Mouse (Mus musculus) intestine, embryonic 14.5 days (tissue): ENCODE results near the gene Bex1. TPM values are rescaled to one million over a fixed set of nuclear protein-coding genes. Genes with fewer than 3 reads are reported as not detected.
A peak's percentile ranks its signal among the peaks of the same experiment; 100 is the strongest.

Source experiments
- ATAC-seq: fragments of 200-750 bp; cut with Nextera tagmentation; replicated peaks from 2 replicates; pipeline ENCODE4 v1.8.0; 2017; ENCODE audit warnings: low read depth, moderate number of reproducible peaks, moderate TSS enrichment, moderate library complexity; ENCODE audit not compliant: low FRiP score, low TSS enrichment
- DNase-seq: peaks from one replicate; pipeline ENCODE4 v3.0.0-alpha.2; 2018; ENCODE audit warnings: low spot score
- H3K27ac ChIP-seq: fragments of 300-500 bp; sonication (generic); 2 replicates; pipeline ENCODE4 v1.5.1; 2014; ENCODE audit warnings: low read depth, mild to moderate bottlenecking, control low read depth
- H3K27me3 ChIP-seq: fragments of 300-500 bp; sonication (generic); replicated peaks from 2 replicates; pipeline ENCODE4 v1.6.1; 2014; ENCODE audit warnings: low read length, control low read depth; ENCODE audit not compliant: control insufficient read depth, insufficient read depth
- H3K36me3 ChIP-seq: fragments of 300-500 bp; sonication (generic); 2 replicates; pipeline ENCODE4 v1.6.1; 2014; ENCODE audit warnings: low read length, control low read depth; ENCODE audit not compliant: control insufficient read depth, insufficient read depth
- H3K4me1 ChIP-seq: fragments of 300-500 bp; sonication (generic); replicated peaks from 2 replicates; pipeline ENCODE4 v1.6.1; 2014; ENCODE audit warnings: low read length, control low read depth, mixed read lengths; ENCODE audit not compliant: control insufficient read depth, insufficient read depth
- H3K4me2 ChIP-seq: fragments of 300-500 bp; sonication (generic); 2 replicates; pipeline ENCODE4 v1.6.1; 2014; ENCODE audit warnings: low read length
- H3K4me3 ChIP-seq: fragments of 300-500 bp; sonication (generic); 2 replicates; pipeline ENCODE4 v1.5.1; 2014; ENCODE audit warnings: low read depth, low read length, control low read depth, mixed read lengths
- H3K9ac ChIP-seq: fragments of 300-500 bp; sonication (generic); 2 replicates; pipeline ENCODE4 v1.6.1; 2014; ENCODE audit warnings: mild to moderate bottlenecking, low read length
- H3K9me3 ChIP-seq: fragments of 300-500 bp; sonication (generic); 2 replicates; pipeline ENCODE4 v1.6.1; 2016; ENCODE audit warnings: low read length, control low read depth; ENCODE audit not compliant: control insufficient read depth
- WGBS: fragments of 180-500 bp; shearing (Covaris S2); extraction: QIAGEN DNeasy Blood & Tissue Kit; methylation state at CpG from one replicate; pipeline ENCODE4 v1.1.7; 2014; 5-methylcytosine and 5-hydroxymethylcytosine counted together
- polyA plus RNA-seq: library from polyadenylated mRNA; unstranded; fragments of >200 nt; fragmentation: Nextera tagmentation; extraction: Ambion mirVana; gene quantifications from 2 replicates; pipeline ENCODE4 v1.2.1, GENCODE M21; 2014

Gene Bex1
- polyA plus RNA-seq, 1 experiment from 2014 or later, result 206 TPM

DNA sequence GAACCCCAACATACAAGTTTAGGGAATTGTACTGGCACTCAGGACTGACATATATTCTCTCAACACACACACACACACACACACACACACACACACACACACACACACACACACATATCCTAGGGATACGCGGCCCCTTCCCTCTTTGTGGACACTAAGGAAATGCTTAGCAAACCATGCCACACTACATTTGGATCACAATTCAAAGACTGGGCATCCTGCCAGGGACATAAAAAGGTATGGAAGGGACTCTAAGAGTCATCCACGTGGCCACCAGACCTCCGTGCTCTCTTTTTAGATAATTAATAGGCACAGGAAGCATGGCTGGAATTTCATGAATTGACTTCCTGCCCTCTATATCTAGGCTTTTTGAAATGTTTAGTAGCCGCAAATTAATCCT, 12.5 kb upstream of the Bex1 start:
- H3K27ac ChIP-seq, result no peak overlapping the region
- no peaks in the 10 kb centered on the region for H3K4me1 ChIP-seq
- no peak overlapping the region for H3K4me2 ChIP-seq
- H3K27me3 ChIP-seq, result 0 out of 2 replicates have a peak, but pooled peaks cover 3% of the 10 kb centered on the region
- 37% methylated on average over 5 of the region's 5 CpGs for WGBS
- no peaks in the 10 kb centered on the region for H3K9me3 ChIP-seq
- no peaks in the 10 kb centered on the region for H3K36me3 ChIP-seq
- ATAC-seq (no peak), DNase-seq (no peak)
- H3K4me3 ChIP-seq, result no peak overlapping the region
- H3K9ac ChIP-seq, result no peak overlapping the region

DNA sequence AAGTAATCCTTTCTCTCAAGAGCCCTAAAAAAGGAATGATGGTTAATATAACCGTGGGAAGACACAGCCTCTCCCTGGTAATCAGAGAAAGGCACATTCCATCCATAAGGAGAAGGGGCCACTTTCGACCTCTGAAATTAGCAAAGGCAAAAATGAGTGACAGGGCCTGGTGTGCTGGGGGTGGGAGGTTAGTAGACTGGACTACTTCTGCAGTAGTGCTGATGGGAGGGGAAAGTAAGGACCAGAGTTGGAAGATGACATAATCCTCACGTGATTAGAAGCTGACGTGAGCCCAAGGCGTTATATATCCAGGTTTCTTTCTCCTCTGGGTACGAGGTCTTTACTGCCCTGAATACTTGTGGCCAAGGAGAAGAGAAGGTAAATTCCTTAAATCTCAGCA, 8.4 kb upstream of the Bex1 start:
- WGBS, result 62% methylated on average over 6 of the region's 6 CpGs
- Histone ChIP-seq H3K27ac (no peak overlapping the region), H3K9me3 (no peaks in the 10 kb centered on the region), H3K36me3 (no peaks in the 10 kb centered on the region), H3K4me2 (no peak overlapping the region), H3K9ac (no peak overlapping the region), H3K4me1 (no peaks in the 10 kb centered on the region), H3K27me3 (0 out of 2 replicates have a peak, but pooled peaks cover 3% of the 10 kb centered on the region), H3K4me3 (no peak overlapping the region)
- DNase-seq (no peak), ATAC-seq (no peak)

DNA sequence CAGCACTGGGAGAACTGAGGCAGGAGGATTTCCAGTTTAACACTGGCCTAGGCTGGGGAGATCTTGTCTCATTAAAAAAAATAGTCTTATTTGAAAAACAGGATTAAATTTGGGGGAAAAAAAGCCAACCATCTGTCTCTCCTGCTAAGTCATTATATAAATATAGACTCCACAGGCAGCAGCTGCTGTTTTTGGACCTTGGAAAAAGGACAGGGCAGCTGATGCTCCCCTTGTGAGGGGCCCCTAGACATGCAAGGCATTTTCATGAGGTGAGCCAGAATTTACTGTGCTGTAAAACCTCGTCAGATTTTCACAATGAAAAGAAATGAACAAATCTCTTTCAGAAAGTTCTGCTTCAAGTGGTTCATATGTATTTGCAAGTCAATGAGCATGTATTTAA, 990 bp upstream of the Bex1 start:
- no peak overlapping the region for H3K4me2 ChIP-seq
- H3K4me3 ChIP-seq, result no peak overlapping the region
- no peaks in the 10 kb centered on the region for H3K36me3 ChIP-seq
- DNase-seq, result no peak
- no peak overlapping the region for H3K27ac ChIP-seq
- no peak for ATAC-seq
- no peaks in the 10 kb centered on the region for H3K9me3 ChIP-seq
- H3K9ac ChIP-seq, result no peak overlapping the region
- no peaks in the 10 kb centered on the region for H3K4me1 ChIP-seq
- WGBS, result 21% methylated on average over 1 of the region's 1 CpGs
- H3K27me3 ChIP-seq, result no peaks in the 10 kb centered on the region

DNA sequence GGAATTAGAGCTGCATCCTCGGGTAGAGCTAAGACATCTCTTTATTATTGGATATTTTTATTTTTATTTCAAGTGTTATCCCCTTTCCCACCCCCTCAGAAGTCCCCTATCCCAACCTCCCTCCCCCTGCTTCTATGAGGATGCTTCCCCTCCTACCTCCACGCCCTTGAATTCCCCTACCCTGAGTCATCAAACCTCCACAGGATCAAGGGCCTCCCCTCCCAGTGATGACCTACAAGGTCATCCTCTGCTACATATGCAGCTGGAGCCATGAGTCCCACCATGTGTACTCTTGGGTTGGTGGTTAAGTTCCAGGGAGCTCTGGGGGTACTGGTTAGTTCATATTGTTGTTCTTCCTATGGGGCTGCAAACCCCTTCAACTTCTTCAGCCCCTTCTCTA, 1.9 kb downstream of the Bex1 start:
- DNase-seq (no peak), ATAC-seq (no peak)
- Histone ChIP-seq H3K9me3 (no peaks in the 10 kb centered on the region), H3K36me3 (no peaks in the 10 kb centered on the region), H3K4me3 (no peak overlapping the region), H3K4me1 (no peaks in the 10 kb centered on the region), H3K27ac (no peak overlapping the region), H3K4me2 (no peak overlapping the region), H3K9ac (no peak overlapping the region), H3K27me3 (no peaks in the 10 kb centered on the region)
- 60% methylated on average over 2 of the region's 2 CpGs for WGBS

DNA sequence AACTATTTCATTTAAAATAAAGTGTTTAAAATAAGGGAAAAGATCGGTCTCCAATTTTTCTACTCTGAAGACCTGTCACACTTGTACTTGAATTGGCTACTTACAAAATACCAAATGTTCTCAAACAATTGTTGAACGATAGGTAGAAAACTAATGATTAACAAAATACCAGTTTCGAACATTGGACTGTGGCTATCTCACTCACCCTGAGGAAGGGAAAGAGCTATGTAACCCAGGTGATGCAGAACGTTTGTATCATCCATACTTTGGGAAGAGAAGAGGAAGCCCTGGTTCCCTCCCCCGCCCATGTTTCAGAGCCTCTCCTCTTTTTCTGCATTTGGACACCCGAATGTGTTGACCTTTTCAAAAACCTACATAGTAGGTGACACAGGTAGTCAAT, 10.9 kb downstream of the Bex1 start:
- WGBS, result 77% methylated on average over 6 of the region's 6 CpGs
- H3K9ac ChIP-seq, result no peak overlapping the region
- H3K4me2 ChIP-seq, result no peak overlapping the region
- no peak for DNase-seq
- no peaks in the 10 kb centered on the region for H3K9me3 ChIP-seq
- no peak overlapping the region for H3K27ac ChIP-seq
- H3K36me3 ChIP-seq, result no peaks in the 10 kb centered on the region
- no peaks in the 10 kb centered on the region for H3K4me1 ChIP-seq
- H3K4me3 ChIP-seq, result no peak overlapping the region
- 0 out of 2 replicates have a peak, but pooled peaks cover 7% of the 10 kb centered on the region for H3K27me3 ChIP-seq
- ATAC-seq, result no peak

DNA sequence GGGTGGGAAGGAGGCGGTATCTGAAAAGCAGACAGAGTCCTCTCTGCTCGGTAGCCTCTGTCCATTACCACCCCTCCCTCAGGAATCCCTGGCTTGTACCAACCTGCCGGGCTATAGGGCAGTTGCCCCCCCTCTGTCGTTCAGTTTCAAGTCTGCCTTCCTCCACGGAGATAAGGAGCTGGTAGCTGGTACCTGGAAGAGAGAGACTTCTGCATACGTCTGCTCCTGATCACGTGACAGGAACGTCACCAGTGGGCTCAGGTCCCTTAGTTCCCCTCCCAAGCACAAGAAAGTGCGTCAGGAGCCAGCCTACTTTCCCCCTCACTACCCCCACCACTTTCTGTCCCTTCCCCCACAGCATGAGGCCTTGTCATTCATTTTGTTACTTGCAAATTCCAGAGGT, 11.6 kb downstream of the Bex1 start, which contains the start of gene Tceal5:
TSS of gene Tceal5 (minus strand) at position 213 of the 403 bp plus-strand sequence.
- Histone ChIP-seq H3K27me3 (0 out of 2 replicates have a peak, but pooled peaks cover 7% of the 10 kb centered on the region), H3K27ac (no peak within 1 kb of the TSS), H3K9me3 (no peaks in the 10 kb centered on the region), H3K36me3 (no peaks in the 10 kb centered on the region), H3K9ac (peak within 1 kb of the TSS; percentile 29; the same call in 1 of the 2 replicates), H3K4me2 (peak within 1 kb of the TSS; percentile 51), H3K4me1 (no peaks in the 10 kb centered on the region), H3K4me3 (peak within 1 kb of the TSS; percentile 40)
- ATAC-seq, result peak; percentile 79
- whole genome bisulfite sequencing, result 14% methylated on average over 9 of the region's 9 CpGs
- peak; percentile 65 for DNase-seq

DNA sequence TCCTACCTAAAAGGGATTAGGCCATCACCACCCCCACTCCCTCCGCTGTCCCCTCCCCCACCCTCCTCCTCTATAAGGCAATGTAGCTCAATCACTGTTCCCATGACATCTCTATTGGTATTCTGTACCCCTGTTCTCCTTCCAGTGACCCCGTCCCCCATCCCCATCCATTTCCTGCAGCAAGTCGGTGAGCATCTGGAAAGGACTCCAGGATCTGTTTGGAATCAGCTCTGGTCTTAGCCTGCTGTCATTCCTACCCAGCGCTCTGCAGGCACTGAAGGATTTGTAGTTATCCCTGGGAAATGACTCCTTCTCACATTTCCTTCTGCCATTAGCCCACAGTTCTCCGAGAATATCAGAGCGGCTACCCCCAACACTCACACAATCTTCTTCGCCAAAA, 12.1 kb downstream of the Bex1 start:
- DNase-seq (no peak), ATAC-seq (0 out of 2 replicates have a peak, but pooled peaks have one; percentile 32)
- Histone ChIP-seq H3K9me3 (no peaks in the 10 kb centered on the region), H3K27me3 (0 out of 2 replicates have a peak, but pooled peaks cover 7% of the 10 kb centered on the region), H3K9ac (peak overlapping the region; percentile 29; the same call in 1 of the 2 replicates), H3K4me1 (no peaks in the 10 kb centered on the region), H3K4me2 (peak overlapping the region; percentile 51), H3K36me3 (no peaks in the 10 kb centered on the region), H3K27ac (no peak overlapping the region), H3K4me3 (peak overlapping the region; percentile 40)
- 17% methylated on average over 6 of the region's 7 CpGs for WGBS

DNA sequence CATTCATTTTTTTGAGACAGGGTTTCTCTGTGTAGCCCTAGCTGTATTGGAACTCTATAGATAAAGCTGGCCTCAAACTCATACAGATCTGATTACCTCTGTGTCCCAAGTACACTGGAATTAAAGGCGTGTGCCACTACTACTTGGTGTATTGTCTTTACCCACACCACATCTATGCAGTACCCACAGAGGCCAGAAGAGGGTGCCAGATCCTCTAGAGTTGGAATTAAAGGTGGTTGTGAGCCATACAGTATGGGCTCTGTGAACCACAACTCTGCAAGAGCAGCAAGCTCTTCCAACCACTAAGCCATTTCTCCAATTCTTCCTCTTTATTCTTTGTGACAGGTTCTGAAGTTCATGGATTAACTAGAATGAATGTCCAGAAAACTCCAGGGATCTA, 18.4 kb downstream of the Bex1 start:
- Histone ChIP-seq H3K4me1 (no peaks in the 10 kb centered on the region), H3K36me3 (no peaks in the 10 kb centered on the region), H3K4me2 (no peak overlapping the region), H3K9me3 (no peaks in the 10 kb centered on the region), H3K4me3 (no peak overlapping the region), H3K27ac (no peak overlapping the region), H3K27me3 (0 out of 2 replicates have a peak, but pooled peaks cover 4% of the 10 kb centered on the region), H3K9ac (no peak overlapping the region)
- WGBS, result 71% methylated on average over 1 of the region's 1 CpGs
- ATAC-seq (no peak), DNase-seq (no peak)

DNA sequence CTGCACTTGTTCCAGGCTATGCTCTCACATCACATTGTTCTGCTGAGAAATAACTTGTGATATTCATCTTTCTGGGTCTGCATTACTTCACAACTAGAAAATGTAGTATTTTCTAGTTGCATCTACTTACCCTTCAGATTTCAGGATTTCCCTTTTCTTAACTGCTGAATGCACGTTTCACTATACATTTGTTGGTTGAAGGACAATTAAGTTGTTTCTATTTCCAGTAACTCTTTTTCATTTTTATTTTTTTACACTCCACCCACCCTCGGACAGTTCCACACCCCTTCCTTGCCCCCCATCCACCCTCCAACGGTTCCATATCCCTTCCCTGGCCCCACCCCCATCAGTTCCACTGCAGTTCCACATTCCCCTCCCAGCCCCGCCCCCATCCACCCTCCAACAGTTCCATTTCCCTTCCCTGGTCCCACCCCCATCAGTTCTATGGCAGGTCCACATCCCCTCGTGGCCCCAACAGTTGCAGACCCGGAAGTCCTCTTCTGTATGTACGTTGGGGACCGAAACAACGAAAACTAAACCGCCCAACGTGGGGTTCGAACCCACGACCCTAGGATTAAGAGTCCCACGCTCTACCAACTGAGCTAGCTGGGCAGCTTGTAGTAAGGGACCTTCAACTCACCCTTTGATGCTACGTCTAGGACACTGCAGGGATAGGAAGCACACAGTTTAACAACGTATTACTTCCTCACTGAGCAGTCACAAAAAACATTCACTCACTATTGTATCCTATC, 19.9 kb downstream of the Bex1 start:
- no peak overlapping the region for H3K4me2 ChIP-seq
- H3K4me1 ChIP-seq, result no peaks in the 10 kb centered on the region
- 83% methylated on average over 16 of the region's 16 CpGs for WGBS
- no peak overlapping the region for H3K4me3 ChIP-seq
- H3K27me3 ChIP-seq, result no peaks in the 10 kb centered on the region
- no peak overlapping the region for H3K9ac ChIP-seq
- ATAC-seq (no peak), DNase-seq (no peak)
- no peaks in the 10 kb centered on the region for H3K36me3 ChIP-seq
- H3K9me3 ChIP-seq, result no peaks in the 10 kb centered on the region
- no peak overlapping the region for H3K27ac ChIP-seq
